Mouse (Mus musculus): ENCODE data around the gene 4930513O06Rik.

4930513O06Rik gene

GRCm38 (mm10) chrX:139085943-139086342 is at the start of gene 4930513O06Rik:
4930513O06Rik (plus strand) TSS chrX:139086243.
- no peak for DNase-seq (ENCODE audit: low spot score)

GRCm38 (mm10) chrX:139037666-139038065 is 48.4 kb upstream of the 4930513O06Rik start:
- DNase-seq (ENCODE audit: low spot score) = no peak

GRCm38 (mm10) chrX:139039314-139039713 is 46.7 kb upstream of the 4930513O06Rik start:
- no peak for DNase-seq (ENCODE audit: low spot score)

GRCm38 (mm10) chrX:139041148-139041547 is 44.9 kb upstream of the 4930513O06Rik start:
- no peak for DNase-seq (ENCODE audit: low spot score)

GRCm38 (mm10) chrX:139051976-139052375 is 34.1 kb upstream of the 4930513O06Rik start:
- no peak for DNase-seq (ENCODE audit: low spot score)

GRCm38 (mm10) chrX:139053149-139053548 is 32.9 kb upstream of the 4930513O06Rik start:
- no peak for DNase-seq (ENCODE audit: low spot score)

- no peak for DNase-seq (ENCODE audit: low spot score)
These were observed 22.0 kb upstream of the 4930513O06Rik start for GRCm38 (mm10) chrX:139064078-139064477.

GRCm38 (mm10) chrX:139078493-139078892 is 7.5 kb upstream of the 4930513O06Rik start:
- DNase-seq (ENCODE audit: low spot score) = no peak

GRCm38 (mm10) chrX:139085077-139085476 is 966 bp upstream of the 4930513O06Rik start, which contains the start of gene Serpina7:
Serpina7 (minus strand) TSS chrX:139085236.
- DNase-seq (ENCODE audit: low spot score) = no peak

GRCm38 (mm10) chrX:139097197-139097596 is 11.2 kb downstream of the 4930513O06Rik start:
- DNase-seq (ENCODE audit: low spot score) = no peak

GRCm38 (mm10) chrX:139134031-139134430 is 48.0 kb downstream of the 4930513O06Rik start:
- no peak for DNase-seq (ENCODE audit: low spot score)
